Mouse (Mus musculus): ENCODE measurements around the gene Ankrd23. TPM values are rescaled to one million over a fixed set of nuclear protein-coding genes. Genes with fewer than 3 reads are reported as not detected.

The Ankrd23 gene
- polyA plus RNA-seq, 1 experiment from 2014 or later = 16.6 TPM

DNA sequence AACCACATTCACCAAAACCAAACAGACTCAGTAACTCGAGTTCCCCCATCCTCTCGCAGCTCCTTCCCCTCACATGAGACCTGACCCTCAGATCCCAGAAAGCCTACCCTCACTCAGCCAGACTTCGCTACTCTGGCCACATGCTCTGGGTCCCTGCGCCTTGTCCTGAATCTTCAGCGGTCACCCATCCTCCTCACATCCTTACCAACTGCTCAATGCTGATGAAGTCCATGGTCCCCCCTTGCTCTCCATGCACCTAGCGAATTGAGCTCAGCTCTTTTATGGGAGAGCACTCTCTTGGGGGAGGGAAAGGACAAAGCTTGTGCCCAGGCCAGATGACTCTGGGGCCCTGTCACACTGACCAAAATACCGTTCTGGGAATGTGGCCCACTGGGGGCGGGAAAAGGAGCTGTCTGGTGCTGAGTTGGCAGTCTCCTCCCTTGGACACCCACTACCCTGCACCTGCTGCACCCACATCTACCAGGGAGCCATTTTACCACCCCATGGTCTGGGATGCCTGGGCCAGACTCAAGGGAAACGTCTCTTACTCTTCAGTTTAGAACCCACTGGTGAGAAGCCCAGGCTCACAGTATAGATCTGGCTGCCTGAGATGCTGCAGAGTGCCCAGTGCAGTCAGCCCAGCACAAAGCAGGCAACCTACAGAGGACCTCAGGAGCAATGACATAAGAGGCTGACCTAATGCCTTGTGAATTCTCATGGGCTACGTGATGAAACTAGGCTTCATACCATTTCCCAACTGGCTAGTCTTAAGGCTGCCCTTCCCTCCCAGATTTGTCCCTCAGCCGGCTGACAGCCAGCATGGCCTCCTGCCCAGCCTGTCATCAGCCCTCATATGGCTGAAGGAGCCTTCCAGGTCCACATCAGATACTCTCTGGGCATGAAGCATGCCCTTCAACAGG is 946 bp downstream of the Ankrd23 start:
- DNase-seq (ENCODE audit: low spot score) = no peak
- Histone ChIP-seq H3K36me3 (replicated peaks) (peaks cover 41% of the 10 kb centered on the region), H3K27me3 (replicated peaks; ENCODE audit: low read depth, poor library complexity, severe bottlenecking) (no peaks in the 10 kb centered on the region), H3K4me1 (peaks cover 30% of the 10 kb centered on the region), H3K4me3 (no peak overlapping the region), H3K27ac (replicated peaks) (no peak overlapping the region), H3K9me3 (no peaks in the 10 kb centered on the region)
- WGBS = 86% methylated on average over 11 of the region's 11 CpGs

DNA sequence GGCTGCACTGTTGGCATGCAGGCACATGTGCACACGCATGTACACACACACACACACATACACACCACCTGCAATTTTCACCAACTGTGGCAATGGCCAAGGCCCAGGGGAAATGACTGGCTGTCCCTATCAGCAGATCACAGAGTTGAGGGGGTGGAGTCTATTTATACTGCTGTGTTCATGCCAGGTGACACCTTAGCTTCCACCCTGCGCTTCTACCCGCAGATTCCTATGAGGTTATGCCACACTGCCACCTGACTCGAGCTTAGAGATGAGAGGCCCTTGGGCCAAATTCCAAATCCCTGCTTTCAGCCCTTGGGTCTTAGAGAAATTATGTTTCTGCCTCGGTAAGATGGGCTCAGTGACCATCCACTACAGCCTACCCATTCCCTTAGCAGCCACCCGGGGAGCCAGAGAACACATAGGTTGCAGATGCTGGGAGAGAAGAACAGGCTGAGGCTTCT is 2.1 kb downstream of the Ankrd23 start:
- H3K27me3 ChIP-seq (replicated peaks; ENCODE audit: low read depth, poor library complexity, severe bottlenecking) = no peaks in the 10 kb centered on the region
- WGBS = 81% methylated on average over 6 of the region's 6 CpGs
- no peaks in the 10 kb centered on the region for H3K9me3 ChIP-seq

DNA sequence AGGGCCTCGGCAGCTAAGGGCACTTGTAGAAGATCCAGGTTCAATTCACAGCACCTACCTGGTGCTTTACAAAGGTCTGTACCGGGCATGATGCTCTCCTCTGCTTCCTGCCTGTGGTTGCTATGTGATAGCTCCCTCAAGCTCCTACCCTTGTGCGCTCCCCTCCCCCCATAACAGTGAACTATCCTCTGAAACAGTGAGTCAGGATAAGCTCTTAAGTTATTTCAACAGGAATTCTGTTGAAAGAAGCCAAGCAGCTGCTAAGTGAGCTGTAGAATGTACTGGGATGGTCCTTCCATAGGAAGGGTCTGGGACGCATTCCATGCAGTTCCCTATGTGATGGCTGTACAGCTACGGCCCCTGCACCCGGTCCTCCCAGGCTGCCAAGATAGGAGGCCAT is 3.1 kb downstream of the Ankrd23 start:
- 80% methylated on average over 6 of the region's 6 CpGs for WGBS
- Histone ChIP-seq H3K36me3 (replicated peaks) (peaks cover 27% of the 10 kb centered on the region), H3K27me3 (replicated peaks; ENCODE audit: low read depth, poor library complexity, severe bottlenecking) (no peaks in the 10 kb centered on the region), H3K9me3 (no peaks in the 10 kb centered on the region), H3K4me3 (no peak overlapping the region), H3K27ac (replicated peaks) (no peak overlapping the region), H3K4me1 (peaks cover 24% of the 10 kb centered on the region)
- DNase-seq (ENCODE audit: low spot score) = no peak

More for the DNA sequence above, 2.1 kb downstream of the Ankrd23 start:
- no peak overlapping the region for H3K27ac ChIP-seq (replicated peaks)
- no peak for DNase-seq (ENCODE audit: low spot score)
- H3K36me3 ChIP-seq (replicated peaks) = peaks cover 34% of the 10 kb centered on the region
- peaks cover 29% of the 10 kb centered on the region for H3K4me1 ChIP-seq
- no peak overlapping the region for H3K4me3 ChIP-seq

DNA sequence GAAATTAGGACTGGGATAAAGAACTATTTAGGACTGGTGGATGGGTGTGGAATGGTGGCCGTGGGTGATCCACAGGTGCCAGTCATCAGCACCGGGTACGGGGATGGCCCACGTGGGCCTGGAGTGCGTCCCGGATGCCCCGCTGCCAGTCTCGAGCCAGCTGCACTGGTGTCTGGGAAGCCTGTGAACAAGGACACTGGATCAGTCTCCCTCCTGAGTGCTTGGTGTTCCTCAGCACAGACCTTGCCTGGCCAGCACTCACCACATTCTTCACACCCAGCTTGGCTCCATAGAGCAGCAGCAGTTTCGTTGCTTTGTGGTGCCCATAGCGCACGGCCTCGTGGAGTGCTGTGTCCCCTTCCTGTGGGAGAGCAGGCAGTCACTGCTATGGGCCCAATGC is 5.2 kb downstream of the Ankrd23 start:
- 94% methylated on average over 12 of the region's 12 CpGs for WGBS
- H3K36me3 ChIP-seq (replicated peaks) = peaks cover 34% of the 10 kb centered on the region
- peaks cover 22% of the 10 kb centered on the region for H3K4me1 ChIP-seq
- H3K9me3 ChIP-seq = no peaks in the 10 kb centered on the region
- no peaks in the 10 kb centered on the region for H3K27me3 ChIP-seq (replicated peaks; ENCODE audit: low read depth, poor library complexity, severe bottlenecking)
- H3K27ac ChIP-seq (replicated peaks) = no peak overlapping the region
- H3K4me3 ChIP-seq = no peak overlapping the region
- DNase-seq (ENCODE audit: low spot score) = no peak

DNA sequence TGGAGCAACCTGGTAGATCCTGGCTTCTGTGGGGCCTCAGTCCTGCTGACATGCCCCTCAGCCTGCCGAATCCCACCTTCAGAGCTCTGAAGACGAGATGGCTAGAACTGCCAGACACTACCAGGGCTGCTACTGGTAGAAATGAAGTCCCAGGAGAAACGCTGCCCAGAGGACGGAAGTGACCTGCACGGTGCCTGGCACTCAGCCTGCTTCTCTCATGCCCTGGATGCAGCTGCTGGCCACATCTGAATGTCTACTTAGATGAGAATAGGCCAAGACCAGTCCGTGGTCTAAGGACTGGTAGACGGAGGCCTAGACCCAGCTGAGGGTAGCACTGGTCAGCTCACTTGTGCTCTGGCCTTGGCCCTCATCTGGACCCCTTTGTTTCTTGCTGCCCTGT is 5.7 kb downstream of the Ankrd23 start:
- no peak for DNase-seq (ENCODE audit: low spot score)
- Histone ChIP-seq H3K9me3 (no peaks in the 10 kb centered on the region), H3K27ac (replicated peaks) (no peak overlapping the region), H3K36me3 (replicated peaks) (peaks cover 39% of the 10 kb centered on the region), H3K4me3 (no peak overlapping the region), H3K27me3 (replicated peaks; ENCODE audit: low read depth, poor library complexity, severe bottlenecking) (no peaks in the 10 kb centered on the region), H3K4me1 (peaks cover 17% of the 10 kb centered on the region)
- WGBS = 93% methylated on average over 7 of the region's 7 CpGs

DNA sequence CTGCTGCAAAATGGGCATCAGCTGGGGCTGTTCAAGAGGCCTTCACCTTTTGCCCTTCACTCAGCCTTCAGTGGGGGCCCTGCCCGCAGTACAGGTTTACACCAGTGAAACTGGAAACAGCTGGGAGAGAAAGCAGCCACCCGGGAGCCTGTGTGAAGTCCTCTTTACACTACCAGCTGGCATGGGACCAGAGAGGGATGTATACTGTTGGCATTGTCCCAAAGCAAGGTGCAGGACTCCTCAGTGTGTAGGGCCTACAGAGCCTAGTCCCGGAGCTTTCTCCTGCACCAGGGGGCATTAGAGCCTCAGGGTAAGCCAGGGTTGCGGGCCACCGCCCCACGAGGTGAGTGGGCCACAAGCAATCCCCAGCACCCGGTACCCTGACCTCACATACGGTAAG is 6.2 kb downstream of the Ankrd23 start:
- Histone ChIP-seq H3K9me3 (no peaks in the 10 kb centered on the region), H3K36me3 (replicated peaks) (peaks cover 44% of the 10 kb centered on the region), H3K27ac (replicated peaks) (no peak overlapping the region), H3K4me3 (no peak overlapping the region), H3K27me3 (replicated peaks; ENCODE audit: low read depth, poor library complexity, severe bottlenecking) (no peaks in the 10 kb centered on the region), H3K4me1 (peaks cover 12% of the 10 kb centered on the region)
- no peak for DNase-seq (ENCODE audit: low spot score)
- 81% methylated on average over 8 of the region's 8 CpGs for WGBS

DNA sequence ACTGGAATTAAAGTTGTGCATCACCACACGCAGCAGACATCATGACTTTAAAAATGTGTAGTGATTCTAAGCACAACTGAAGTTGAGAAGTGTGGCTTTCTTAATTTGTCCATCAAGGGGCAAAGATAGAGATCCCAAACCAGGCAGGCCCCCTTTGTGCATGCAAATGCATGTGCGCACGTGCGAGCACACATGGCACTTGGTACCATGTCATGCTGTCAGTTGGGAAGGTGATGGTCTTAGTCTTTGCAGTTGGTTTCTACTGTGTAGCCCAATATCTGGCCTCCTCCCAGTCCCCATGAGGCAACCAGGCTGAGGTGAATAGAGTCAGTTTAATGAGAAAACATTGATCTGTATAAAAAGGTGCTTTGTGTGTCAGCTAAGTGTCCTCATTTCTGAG is 6.8 kb downstream of the Ankrd23 start:
- DNase-seq (ENCODE audit: low spot score) = no peak
- H3K27me3 ChIP-seq (replicated peaks; ENCODE audit: low read depth, poor library complexity, severe bottlenecking) = no peaks in the 10 kb centered on the region
- H3K4me1 ChIP-seq = peaks cover 12% of the 10 kb centered on the region
- peaks cover 50% of the 10 kb centered on the region for H3K36me3 ChIP-seq (replicated peaks)
- no peak overlapping the region for H3K4me3 ChIP-seq
- no peak overlapping the region for H3K27ac ChIP-seq (replicated peaks)
- 92% methylated on average over 4 of the region's 4 CpGs for WGBS
- H3K9me3 ChIP-seq = no peaks in the 10 kb centered on the region

DNA sequence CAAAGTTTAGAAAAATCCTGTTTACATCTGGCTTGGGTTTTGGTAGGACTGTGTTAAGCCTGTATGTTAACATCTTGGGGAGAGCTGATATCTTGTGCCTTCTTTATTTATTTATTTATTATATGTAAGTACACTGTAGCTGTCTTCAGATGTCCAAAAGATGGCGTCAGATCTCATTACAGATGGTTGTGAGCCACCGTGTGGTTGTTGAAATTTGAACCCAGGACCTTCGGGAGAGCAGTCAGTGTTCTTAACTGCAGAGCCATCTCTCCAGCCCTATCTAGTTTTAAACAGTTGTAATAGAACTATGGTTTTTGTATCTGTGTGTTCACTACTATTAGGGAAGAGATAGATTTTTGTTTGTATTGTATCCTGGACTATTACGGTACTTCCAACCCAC is 7.4 kb downstream of the Ankrd23 start:
- Histone ChIP-seq H3K9me3 (no peaks in the 10 kb centered on the region), H3K4me1 (peaks cover 12% of the 10 kb centered on the region), H3K27ac (replicated peaks) (no peak overlapping the region), H3K27me3 (replicated peaks; ENCODE audit: low read depth, poor library complexity, severe bottlenecking) (no peaks in the 10 kb centered on the region), H3K4me3 (no peak overlapping the region), H3K36me3 (replicated peaks) (peaks cover 56% of the 10 kb centered on the region)
- no peak for DNase-seq (ENCODE audit: low spot score)
- 86% methylated on average over 4 of the region's 4 CpGs for WGBS

DNA sequence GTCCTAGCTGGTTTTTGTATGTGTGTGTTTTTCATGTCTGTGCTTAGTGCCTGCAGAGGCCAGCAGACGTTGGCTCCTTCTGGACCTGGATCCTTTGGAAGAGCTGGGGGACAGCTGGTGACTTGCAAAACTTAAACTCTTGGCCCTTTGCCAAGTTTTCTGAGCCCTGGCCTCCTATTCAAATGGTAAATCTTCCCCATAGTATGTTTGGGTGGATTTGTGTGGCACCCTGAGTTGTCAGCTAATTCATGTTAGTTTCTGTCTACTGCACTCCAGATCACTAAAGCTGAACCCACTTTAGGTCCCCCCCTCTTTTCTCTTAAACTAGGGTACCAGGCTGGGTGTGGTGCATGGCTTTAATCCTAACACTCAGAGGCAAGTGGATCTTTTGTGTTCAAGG is 8.3 kb downstream of the Ankrd23 start:
- 0 out of 2 replicates have a peak, but pooled peaks cover 4% of the 10 kb centered on the region for H3K4me1 ChIP-seq
- no peak for DNase-seq (ENCODE audit: low spot score)
- H3K27ac ChIP-seq (replicated peaks) = no peak overlapping the region

DNA sequence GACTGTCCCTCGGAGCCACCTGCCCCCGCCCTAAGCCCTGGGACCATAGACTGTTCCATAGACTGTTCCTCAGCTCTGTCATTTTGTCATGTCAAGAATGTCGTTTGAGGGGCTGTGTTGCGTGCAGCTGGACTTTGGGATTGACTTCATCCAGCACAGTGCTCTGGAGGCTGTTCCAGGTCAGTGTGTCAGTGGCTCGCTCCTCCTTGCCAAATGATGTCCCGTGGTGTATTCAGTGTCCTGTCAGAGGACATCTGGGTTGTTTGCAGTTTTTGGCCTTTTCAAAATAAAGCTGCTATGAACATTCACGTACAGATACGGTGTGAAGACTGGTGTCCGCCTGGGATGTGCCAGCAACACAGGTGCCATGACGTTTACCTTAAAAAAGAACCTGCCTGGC is 9.8 kb downstream of the Ankrd23 start:
- peaks cover 78% of the 10 kb centered on the region for H3K36me3 ChIP-seq (replicated peaks)
- no peak for DNase-seq (ENCODE audit: low spot score)

More for the DNA sequence above, 8.3 kb downstream of the Ankrd23 start:
- WGBS = 72% methylated on average over 1 of the region's 1 CpGs
- H3K4me3 ChIP-seq = no peak overlapping the region
- peaks cover 66% of the 10 kb centered on the region for H3K36me3 ChIP-seq (replicated peaks)
- H3K27me3 ChIP-seq (replicated peaks; ENCODE audit: low read depth, poor library complexity, severe bottlenecking) = no peaks in the 10 kb centered on the region
- H3K9me3 ChIP-seq = no peaks in the 10 kb centered on the region

DNA sequence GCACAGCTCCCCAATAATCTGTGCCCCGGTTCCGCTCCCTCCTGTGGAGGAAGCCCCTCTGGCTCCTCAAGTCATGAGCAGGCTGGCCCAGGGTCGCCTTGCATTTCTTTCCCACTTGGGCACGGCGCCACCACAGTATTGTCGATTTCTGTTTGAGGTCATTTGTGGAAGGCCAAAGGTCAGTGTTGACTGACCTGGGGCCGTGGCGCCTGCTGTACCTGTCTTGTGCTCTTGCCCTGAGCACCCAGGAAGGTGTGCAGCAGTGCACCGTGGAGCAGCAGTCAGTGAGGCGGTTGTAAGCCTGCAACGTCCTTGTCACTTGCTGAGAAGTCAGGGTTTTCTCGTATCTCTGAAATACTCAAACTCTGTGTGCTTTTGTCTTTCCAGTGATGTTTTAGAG is 10.9 kb downstream of the Ankrd23 start:
- Histone ChIP-seq H3K9me3 (no peaks in the 10 kb centered on the region), H3K4me3 (no peak overlapping the region), H3K4me1 (no peaks in the 10 kb centered on the region), H3K36me3 (replicated peaks) (peaks cover 78% of the 10 kb centered on the region), H3K27me3 (replicated peaks; ENCODE audit: low read depth, poor library complexity, severe bottlenecking) (no peaks in the 10 kb centered on the region), H3K27ac (replicated peaks) (no peak overlapping the region)
- 90% methylated on average over 12 of the region's 12 CpGs for WGBS
- DNase-seq (ENCODE audit: low spot score) = no peak

More for the DNA sequence above, 9.8 kb downstream of the Ankrd23 start:
- Histone ChIP-seq H3K27me3 (replicated peaks; ENCODE audit: low read depth, poor library complexity, severe bottlenecking) (no peaks in the 10 kb centered on the region), H3K27ac (replicated peaks) (no peak overlapping the region), H3K9me3 (no peaks in the 10 kb centered on the region), H3K4me3 (no peak overlapping the region), H3K4me1 (no peaks in the 10 kb centered on the region)
- 90% methylated on average over 10 of the region's 10 CpGs for WGBS

DNA sequence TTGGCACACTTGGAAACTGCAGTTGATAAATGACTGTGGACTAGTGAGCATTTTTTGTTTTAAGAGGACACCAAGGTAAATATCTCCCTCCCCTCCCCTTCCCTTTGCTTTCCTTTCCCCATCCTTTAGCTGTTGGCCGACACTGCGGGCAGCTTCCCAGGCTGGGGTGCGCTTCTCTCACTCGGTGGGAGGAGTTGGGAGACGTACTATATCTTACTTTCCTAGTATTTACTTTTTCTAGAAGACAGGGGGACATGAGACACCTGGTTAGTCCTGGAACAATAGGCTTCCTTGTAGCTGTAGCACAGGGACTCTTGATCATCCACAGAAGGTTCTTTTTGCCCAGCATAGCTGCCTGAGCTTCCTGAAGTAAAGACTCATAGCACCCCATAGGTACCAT is 12.6 kb downstream of the Ankrd23 start:
- Histone ChIP-seq H3K4me3 (no peak overlapping the region), H3K4me1 (no peaks in the 10 kb centered on the region), H3K27ac (replicated peaks) (no peak overlapping the region), H3K9me3 (no peaks in the 10 kb centered on the region), H3K27me3 (replicated peaks; ENCODE audit: low read depth, poor library complexity, severe bottlenecking) (no peaks in the 10 kb centered on the region), H3K36me3 (replicated peaks) (peaks cover 91% of the 10 kb centered on the region)
- 89% methylated on average over 5 of the region's 5 CpGs for WGBS
- DNase-seq (ENCODE audit: low spot score) = no peak

DNA sequence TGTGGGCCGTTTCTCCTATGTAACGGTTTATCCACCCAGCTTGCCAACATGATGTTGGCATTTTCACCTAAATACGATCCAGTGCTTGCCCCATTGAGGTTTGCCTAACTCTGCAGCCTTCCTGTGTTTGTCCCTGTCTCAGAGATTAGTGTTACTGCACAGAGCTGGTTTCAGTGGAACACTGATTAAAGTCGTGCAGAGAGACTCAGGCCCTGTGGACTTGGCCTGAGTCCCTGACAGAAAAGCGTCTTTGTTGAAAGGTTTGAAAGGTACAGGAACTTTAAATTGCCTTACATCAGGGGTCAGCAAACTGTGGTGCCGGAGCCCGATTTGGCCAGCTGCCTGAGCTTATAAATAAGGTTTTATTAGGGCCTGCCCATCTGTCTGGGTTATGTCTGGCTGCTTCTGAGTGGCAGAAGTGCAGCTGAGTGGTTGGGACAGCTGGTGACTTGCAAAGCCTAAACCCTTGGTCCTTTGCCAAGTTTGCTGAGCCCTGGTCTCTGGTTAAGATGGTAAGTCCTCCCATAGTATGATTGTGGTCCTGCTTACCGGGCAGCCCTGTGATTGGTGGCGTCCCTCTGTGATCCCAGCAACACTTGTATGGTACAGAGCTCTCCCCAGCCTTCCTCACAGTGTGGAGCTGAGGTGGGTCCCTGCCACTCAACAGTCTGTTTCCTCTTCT is 13.2 kb downstream of the Ankrd23 start:
- no peaks in the 10 kb centered on the region for H3K4me1 ChIP-seq
- no peak overlapping the region for H3K4me3 ChIP-seq
- 91% methylated on average over 9 of the region's 9 CpGs for WGBS
- no peaks in the 10 kb centered on the region for H3K27me3 ChIP-seq (replicated peaks; ENCODE audit: low read depth, poor library complexity, severe bottlenecking)
- no peak for DNase-seq (ENCODE audit: low spot score)
- H3K9me3 ChIP-seq = no peaks in the 10 kb centered on the region
- H3K27ac ChIP-seq (replicated peaks) = no peak overlapping the region
- peaks cover 94% of the 10 kb centered on the region for H3K36me3 ChIP-seq (replicated peaks)
